Mouse (Mus musculus): ENCODE measurements around the gene Hist1h2bc.
"Not testable (repeated sequence)": the region's sequence is repeated elsewhere in the genome, so short reads cannot be mapped to it uniquely, and the experiment has no call there.

DNA sequence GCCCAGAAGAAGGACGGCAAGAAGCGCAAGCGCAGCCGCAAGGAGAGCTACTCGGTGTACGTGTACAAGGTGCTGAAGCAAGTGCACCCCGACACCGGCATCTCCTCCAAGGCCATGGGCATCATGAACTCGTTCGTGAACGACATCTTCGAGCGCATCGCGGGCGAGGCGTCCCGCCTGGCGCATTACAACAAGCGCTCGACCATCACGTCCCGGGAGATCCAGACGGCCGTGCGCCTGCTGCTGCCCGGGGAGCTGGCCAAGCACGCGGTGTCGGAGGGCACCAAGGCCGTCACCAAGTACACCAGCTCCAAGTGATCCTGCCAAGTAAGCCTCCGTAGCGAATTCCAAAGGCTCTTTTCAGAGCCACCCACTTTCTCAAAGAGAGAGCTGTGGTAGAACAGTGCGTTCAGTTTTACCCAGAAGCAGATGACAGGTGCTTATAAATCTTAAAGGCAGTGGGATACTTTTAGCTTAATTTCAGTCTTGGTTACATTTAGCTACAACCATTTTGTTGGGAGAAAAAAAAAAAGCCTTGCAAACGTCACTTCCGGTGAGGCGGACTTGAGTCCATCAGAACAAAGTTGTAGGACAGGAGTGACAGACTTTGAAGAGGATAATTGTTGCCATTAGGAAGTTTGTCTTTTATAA, 421 bp downstream of the Hist1h2bc start:
- TF ChIP-seq POLR2A (IDR thresholded peaks at IDR 0.05; ENCODE audit: extremely low read depth, insufficient read depth, low read length) = 0 out of 2 replicates have a peak, but pooled peaks have one; percentile 0
- TF ChIP-seq CTCF (IDR thresholded peaks at IDR 0.05; ENCODE audit: low read depth, low read length) = not testable (repeated sequence)
